Mouse (Mus musculus): ENCODE measurements around the gene Stra6l. TPM values are rescaled to one million over a fixed set of nuclear protein-coding genes. Genes with fewer than 3 reads are reported as not detected.

Stra6l gene
- total RNA-seq, 2 experiments from 2014 or later, result not detected

DNA sequence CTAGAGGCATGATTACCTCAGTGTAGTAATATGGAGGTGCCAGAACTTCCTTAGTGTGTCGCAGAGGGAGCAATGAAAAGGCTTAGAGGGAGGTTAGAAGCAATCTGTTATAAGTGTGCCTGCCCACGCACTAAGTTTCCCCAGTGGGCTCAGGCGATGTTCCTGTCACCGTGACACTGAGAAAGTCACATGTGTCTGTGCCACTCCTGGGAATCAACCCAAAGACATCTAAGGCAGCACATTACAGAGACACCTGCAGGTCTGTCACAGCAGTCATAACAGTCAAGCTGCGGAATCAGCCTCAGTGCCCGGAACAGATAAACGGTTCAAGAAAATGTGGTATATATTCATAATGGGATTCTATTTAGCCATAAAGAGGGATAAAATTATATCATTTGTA lies 16.5 kb upstream of the Stra6l start:
- intact Hi-C loops (cut with DNase I), result no loop called here

DNA sequence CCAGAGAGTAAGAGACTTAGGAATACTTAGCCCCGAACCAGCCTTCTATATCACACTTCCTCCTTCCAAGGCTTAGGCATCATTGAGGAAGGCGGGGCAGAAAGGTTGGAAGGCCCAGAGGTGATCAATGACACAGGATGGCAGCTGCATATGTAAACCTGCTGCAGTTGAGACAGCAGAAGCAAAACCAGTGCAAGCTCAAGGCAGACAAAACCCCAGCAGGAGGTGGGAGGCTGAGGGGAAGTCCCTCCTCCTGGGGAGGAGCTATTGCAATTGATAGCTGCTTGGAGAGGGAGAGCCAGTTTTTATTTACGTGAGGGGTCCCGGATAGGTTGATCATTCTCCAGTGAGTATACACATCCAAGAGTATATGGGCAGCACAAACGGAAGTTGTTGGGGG lies 15.0 kb upstream of the Stra6l start:
- DNase-seq (ENCODE audit: low spot score), result no peak
- intact Hi-C loops (cut with DNase I), result no loop called here

More for the DNA sequence above, 16.5 kb upstream of the Stra6l start:
- no peak for DNase-seq (ENCODE audit: low spot score)

DNA sequence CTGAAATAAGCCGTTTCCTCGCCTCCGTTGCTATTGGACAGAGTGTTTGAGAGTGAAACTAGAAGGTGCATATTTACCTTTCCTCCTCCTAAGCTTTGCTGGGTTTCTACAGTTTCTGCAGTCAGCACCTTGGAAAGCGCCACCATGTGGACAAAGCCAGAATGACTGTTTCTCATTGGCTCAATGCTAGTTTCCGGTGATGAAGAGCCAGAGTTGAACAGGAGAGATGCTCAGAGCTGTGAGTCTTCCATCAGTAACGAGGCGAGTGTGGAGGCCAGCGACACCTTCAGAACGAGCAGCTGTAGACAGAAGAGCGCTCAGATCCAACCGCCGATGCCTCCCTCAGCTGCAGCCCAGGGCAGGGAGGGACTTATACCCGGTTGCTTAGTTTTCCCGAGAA lies 4.1 kb upstream of the Stra6l start:
- no peak for DNase-seq (ENCODE audit: low spot score)
- intact Hi-C loops (cut with DNase I), result no loop called here

DNA sequence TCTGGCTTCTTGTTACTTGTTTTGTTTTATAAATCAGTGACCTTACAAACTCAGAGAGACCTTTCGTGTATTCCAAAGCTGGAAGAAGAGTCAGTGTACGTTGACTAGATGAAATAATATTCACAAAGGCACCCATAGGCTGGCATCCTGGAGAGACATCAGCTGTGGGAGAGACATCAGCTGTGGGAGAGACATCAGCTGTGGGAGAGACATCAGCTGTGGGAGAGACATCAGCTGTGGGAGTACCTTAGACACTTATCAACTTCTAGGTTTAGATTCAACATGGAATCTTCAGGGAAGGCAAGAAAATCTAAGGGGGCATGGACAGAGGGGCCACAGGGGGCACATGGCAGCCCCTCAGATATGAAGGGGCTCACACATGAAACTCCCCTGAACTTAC lies 2.2 kb upstream of the Stra6l start:
- no peak for DNase-seq (ENCODE audit: low spot score)
- intact Hi-C loops (cut with DNase I), result no loop called here

DNA sequence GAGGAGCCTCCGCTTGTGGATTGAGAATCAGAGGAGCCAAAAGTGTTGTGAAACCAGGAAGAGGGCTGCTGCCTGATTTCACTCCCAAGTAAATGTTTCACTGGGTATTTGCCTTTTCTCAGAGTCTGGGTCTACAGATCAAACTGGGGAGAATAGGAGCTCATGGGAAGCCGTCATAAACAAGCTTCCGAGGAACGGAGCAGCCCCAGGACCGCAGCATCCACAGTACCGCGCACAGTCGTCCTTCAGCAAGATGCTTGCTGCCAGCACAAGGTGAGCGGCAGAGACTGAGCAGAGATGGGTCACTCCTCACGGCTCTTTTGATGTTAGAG lies 327 bp downstream of the Stra6l start:
- no peak for DNase-seq (ENCODE audit: low spot score)
- intact Hi-C loops (cut with DNase I), result no loop called here

DNA sequence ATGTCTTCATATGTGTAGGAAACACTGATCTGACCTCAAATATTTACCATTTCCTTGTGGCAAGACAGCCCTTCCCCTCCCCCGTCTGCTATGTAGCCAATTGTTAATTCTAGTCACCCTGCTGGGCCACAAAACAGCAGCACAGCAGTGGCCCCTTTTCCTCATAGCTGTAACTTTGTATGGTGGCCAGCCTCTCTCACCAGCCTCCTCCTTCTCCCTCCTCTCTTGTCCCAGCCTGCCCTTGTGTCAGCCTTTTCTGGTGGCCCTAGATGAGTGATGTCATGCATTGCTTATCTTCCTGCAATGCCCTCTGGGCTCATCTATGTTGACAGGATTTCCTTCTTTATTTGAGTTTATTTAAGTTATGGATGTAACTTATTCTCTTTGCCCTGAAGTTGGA lies 955 bp downstream of the Stra6l start:
- intact Hi-C loops (cut with DNase I), result no loop called here

DNA sequence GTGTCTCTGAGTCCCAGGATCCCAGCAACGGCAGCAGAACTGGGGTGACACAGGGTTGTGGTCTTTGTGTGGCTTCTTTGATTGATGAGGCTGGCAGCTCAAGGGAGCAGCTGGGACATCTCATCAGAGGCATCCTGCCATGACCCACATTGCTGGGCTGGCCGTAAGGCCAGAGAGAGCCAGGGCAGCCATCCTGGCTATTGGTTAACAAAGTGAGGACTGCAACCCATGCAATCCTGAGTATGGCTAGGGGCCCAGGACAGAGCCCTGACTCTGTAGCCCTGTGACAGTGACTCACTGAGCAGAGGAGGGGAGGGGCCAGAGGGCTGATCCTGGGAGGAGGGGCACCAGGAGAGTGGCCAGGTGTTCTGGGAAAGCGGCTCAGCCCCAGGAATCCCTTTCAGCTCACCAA lies 3.2 kb downstream of the Stra6l start:
- intact Hi-C loops (cut with DNase I), result loop anchor here (5.0 kb wide), 2 partner anchors 64 to 754 kb away; no protein-coding TSS in a partner anchor
- no peak for DNase-seq (ENCODE audit: low spot score)

More for the DNA sequence above, 955 bp downstream of the Stra6l start:
- no peak for DNase-seq (ENCODE audit: low spot score)

DNA sequence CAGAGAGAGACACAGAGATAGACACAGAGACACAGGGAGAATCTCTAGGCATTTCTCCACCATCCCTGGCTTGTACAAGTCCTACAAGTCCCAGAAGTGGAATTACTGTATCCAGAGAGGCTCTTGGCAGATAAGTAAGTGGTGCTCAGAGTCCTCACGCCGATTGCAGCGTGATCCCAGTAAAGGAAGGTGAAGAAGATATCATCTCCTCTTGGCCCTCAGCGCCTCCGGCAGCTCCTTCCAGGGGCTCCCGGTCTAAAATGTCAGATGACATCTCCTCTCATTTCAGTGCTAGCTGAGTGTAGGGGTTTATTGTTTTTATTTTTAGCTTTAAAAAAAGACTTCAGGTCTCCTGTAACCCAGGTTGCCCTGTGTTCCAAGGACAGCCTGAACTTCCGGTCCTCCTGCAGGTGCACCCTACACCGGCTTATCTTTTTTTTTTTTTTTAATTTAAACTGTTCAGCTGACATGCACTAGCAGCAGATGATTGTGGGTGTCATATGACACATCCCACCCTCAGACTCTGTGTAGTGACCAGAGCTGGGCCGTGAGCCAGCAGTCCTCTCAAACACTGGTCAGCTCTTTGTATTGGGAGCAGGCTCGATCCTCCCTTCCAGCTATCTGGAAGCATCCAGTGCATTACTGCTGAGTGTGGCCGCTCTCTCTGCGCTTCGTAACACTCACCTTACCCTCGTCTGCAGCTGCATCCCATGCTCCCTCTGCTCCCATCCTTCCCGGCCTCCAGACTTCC lies 5.2 kb downstream of the Stra6l start:
- DNase-seq (ENCODE audit: low spot score), result no peak
- intact Hi-C loops (cut with DNase I), result loop anchor here (5.0 kb wide), 2 partner anchors 66 to 756 kb away; no protein-coding TSS in a partner anchor

DNA sequence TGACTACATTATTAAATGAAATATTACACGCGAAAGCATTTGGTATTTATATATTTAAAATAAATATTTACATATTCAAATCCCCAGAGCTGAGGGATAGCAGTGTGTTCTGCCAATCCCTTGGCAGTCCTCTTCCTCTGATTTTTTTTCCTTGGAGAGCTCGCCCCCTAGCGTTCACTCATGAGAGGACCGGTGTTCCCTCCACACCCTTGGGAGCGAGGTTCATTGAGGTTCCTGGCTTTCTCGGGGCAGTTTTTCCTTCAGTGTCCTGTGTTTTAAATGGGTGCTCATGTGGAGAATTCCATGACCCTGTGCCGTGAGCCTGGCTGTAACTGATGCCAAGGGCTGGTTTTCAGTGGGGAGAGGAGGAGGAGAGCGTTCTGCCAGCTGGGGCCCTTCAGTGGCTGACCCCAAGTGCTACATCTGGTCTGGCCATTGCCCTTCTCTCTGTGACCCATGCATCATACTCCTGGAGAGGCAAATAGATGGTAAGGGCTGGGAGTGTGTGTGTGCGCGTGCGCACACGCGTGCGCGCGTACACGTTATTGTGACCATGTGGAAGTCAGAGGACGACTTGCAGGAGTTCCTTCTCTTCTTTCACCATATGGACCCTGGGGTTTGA lies 7.5 kb downstream of the Stra6l start:
- intact Hi-C loops (cut with DNase I), result loop anchor here (1.0 to 5.0 kb wide), 2 partner anchors 437 to 569 kb away; no protein-coding TSS in a partner anchor
- peak; percentile 13 for DNase-seq (ENCODE audit: low spot score)

DNA sequence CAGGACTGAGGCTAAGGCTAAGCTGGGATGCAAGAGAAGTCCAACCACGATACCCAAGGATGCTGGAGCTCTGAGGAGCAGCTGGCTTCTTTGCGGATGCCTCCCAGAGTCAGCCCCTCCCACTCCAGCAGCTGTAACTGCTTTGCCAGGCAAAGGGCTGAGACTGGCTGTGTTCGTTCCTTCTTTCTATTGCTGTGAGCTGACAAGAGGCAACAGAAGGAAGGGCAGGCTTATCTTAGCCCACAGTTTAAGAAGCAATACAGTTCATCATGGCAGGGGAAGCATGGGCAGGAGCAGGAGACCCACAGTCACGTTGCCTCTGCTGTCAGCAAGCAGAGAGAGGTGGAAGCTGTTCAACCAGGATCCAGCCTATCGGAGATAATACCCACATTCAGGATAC lies 12.7 kb downstream of the Stra6l start:
- intact Hi-C loops (cut with DNase I), result no loop called here
- DNase-seq (ENCODE audit: low spot score), result no peak

DNA sequence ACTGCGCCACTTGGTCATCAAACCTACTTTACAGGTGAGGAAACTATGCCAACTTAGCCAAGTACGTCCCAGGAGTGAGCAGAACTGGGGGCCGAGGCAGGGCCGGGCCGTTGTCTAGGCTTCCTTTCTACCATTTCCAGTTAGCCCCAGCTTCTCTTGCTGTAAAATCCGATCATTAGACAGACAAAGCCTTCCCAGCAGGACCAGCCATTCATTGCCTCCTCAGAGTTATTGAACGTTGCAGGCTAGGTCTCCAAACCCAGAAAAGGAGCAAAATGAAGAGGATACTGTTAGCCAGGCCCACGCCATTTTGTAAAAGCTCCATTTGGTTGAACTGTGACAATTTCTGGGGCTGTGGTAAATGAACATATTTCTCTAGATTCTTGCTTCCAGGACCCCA lies 19.0 kb downstream of the Stra6l start:
- intact Hi-C loops (cut with DNase I), result no loop called here
- DNase-seq (ENCODE audit: low spot score), result no peak

DNA sequence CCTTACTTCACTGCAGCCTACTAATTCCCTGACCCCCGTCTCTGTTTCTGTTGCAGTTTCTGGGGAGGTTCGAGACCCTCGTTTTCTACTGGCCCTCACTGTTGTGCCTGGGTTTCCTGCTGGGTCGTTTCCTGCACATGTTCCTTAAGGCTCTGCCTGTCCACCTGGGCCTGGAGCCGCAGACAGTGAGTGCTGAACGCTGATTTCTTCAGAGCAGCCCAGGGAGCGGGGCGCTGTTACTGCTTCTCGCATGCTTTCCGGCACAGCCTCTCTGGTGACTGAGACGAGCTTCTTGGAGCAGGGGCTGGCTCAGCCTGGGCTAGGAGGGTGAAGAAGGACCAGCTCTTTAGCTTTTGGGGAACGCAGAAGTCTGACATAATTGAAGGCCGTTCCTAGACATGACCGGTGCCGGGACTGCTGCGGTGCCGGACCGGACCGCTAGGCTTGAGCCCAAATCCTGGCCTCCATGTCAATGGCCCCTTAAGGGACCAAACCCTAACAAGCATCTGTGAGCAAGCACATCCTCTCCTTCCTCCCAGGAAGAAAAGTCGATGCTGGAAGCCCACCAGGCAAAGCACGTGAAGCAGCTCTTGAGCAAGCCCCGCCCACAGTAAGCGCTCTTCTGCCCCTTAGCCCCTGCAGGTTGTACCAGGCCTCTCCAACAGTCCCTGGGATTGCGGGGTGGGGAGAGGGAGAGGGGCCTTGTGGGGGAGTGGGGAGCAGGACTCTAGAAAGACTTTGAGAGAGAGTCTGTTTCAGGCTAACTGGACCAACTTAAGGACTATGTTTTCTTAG lies 20.8 kb downstream of the Stra6l start:
- intact Hi-C loops (cut with DNase I), result no loop called here
- no peak for DNase-seq (ENCODE audit: low spot score)

DNA sequence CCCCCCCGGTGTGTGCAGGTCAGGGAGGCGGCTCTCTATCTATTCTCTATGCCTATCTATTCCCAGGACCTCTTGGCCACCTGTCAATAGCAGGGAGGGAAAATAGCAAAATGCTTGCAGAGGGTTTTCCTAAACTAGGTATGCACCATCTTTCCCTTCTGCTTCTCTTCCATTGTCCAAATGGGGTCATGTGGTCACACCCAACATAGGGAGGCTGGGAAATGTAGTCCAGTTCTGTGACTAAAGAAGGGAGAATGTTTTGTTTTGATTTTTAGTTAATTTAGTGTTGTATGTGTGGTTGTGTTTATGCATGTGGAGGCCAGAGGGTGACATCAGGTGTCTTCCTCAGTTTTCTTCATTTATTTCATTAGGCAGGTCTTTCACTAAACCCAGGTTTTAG lies 23.7 kb downstream of the Stra6l start:
- DNase-seq (ENCODE audit: low spot score), result no peak
- intact Hi-C loops (cut with DNase I), result no loop called here

DNA sequence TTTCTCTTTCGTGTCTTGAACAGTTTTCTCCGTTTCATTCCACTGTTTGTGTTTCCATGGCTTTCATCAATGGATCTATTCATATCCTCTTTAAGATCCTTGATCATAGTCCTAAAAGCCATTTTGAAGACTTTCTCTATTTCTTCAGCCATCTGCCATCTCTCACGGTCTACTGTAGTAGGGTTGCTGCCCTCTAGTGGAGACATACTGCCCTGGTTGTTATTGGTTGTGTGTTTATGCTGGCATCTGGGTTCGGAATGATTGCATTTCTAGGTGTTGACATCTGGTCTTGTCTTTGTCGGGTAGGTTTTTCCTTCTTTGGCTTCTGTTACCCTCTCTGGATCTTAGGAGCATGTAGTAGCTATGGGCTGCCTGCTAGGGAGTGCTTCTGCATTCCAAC lies 30.5 kb downstream of the Stra6l start:
- intact Hi-C loops (cut with DNase I), result no loop called here
- no peak for DNase-seq (ENCODE audit: low spot score)

DNA sequence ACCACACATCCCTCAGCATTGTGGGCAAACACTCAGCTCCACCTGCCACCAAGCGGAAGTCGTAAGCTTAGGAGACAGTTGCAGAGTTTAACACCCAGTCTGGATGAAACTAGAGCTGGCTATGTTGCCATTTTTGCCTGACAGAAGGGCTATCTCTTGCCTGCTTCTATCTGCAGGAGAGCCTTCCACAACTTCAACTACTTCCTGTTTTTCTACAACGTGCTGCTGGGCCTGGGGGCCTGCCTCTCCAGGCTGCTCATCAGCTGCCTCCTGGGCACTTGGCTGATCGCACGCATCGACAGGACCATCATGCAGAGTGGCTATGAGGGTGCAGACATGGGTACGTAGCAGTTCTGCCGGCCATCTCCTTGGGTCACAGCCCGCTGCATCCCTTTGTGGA lies 34.1 kb downstream of the Stra6l start:
- intact Hi-C loops (cut with DNase I), result no loop called here
- no peak for DNase-seq (ENCODE audit: low spot score)

DNA sequence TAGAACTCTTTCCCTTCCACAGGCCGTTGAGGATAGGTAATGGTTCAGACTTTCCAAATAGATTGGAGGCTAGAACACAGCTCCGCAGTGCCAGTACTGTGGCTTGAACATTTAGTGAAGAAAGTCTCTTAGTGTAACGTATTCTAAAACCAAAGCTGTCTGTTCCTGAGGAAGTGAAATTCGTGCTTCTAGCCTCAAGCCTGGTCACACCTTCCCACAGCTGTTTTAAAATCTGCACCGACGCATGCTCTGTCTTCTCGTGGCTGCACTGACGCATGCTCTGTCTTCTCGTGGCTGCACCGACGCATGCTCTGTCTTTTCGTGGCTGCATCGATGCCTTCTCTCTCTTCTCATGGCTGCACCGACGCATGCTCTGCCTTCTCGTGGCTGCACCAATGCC lies 34.8 kb downstream of the Stra6l start:
- DNase-seq (ENCODE audit: low spot score), result no peak
- intact Hi-C loops (cut with DNase I), result no loop called here

DNA sequence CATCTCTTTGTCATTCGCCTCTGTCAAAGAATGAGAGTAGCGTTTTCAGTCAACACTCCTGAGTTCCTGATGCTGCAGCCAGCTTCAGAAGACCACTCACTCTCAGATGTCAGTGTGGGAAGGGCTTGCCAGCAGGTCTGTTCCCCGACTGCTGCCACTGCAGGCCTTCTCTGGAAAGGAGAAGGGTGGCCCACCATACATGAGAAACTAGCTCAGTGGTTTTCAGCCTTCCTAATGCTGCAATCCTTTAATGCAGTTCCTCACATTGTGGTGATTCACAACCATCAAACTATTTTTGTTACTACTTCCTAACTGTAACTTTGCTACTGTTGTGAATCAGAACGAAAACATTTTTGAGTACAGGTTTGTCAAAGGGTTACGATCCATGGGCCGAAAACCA lies 41.0 kb downstream of the Stra6l start:
- intact Hi-C loops (cut with DNase I), result no loop called here
- DNase-seq (ENCODE audit: low spot score), result no peak

DNA sequence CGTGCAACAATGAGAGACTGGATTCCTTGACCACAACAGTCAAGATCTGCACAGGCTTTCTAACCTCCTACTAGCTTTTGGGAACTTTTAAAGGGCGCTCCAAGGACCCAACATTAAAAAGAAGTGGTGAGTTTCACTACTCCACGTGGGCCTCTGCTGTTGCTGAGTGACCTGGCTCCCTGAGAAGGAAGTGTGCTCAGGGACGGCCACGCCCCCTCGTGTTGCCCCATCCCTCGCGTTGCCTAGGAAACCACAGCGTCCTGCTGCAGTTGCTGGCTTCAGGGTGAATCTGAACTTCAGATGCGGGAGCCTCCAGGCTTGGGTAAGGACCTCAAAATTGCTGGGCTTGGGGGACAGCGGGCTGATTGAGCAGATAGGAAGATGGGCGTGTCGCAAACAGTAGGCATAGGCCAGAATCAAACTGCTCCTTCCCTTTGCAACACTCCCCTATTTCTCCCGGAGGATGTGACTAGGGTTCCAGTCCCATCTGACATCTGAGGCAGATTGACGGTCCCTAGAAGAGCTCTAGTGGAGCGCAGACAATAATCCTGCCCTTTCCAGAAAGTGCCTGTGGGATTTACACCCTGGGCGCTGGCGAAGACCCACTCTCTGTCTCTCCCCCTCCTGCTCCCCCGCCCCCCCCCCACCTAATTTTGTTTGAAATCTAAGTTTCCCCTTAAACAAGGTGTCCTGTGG lies 41.8 kb downstream of the Stra6l start, which contains the start of gene Ccdc180:
Gene Ccdc180, plus strand, starts transcription at position 238 of the 696 bp plus-strand sequence.
- DNase-seq (ENCODE audit: low spot score), result no peak

DNA sequence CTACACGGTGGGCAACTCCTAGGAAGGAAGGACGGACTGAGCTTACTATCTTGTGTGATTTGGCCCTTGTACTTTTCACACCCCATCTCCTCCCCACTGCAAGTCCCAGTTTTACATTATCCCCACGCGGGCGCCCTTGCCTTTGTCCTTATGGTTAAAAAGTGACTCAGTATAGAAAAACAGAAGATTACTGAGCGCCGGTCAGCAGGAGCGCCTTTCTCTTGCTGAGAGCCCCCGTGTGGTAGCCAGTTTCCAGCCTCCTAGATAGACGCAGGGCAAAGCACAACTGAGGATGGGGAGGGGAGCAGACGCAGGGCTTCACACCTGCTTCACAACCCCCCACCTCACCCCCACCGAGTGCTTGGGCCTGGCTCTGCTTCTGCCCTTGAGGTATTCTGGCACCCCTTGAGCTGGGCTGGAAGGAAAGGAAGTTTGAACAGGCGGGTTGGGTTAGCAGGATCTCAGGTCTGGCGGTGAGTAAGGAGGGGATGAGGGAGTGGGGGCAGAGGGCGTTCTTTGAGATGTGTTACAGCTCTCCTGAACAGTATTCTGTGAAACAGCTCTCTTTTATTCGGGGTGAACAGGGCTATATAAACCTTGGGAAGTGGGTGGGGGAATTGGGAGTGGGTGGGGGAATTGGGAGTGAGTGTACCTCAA lies 48.1 kb downstream of the Stra6l start:
- intact Hi-C loops (cut with DNase I), result no loop called here
- no peak for DNase-seq (ENCODE audit: low spot score)

More for the DNA sequence above, 41.8 kb downstream of the Stra6l start, which contains the start of gene Ccdc180:
- intact Hi-C loops (cut with DNase I), result no loop called here

DNA sequence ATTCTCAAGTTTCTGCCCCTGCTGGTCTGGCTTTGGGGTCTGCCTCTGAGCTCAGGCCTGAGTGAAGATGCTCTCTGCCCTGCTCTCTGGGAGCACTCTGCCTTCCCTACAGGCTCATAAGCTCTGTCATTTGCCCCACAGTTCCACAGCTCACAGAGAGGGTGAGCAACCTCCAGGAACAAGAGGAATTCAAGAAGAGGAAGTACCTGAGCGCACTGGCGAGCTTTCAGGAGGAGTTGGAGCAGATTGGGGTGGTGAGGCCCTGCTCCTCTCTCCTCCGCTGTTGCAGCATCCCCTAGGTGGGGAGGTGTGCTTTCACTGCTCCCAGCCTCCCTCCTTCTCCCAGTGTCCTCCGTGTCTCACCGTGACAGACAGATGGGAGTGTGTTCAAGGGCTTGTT lies 49.9 kb downstream of the Stra6l start:
- DNase-seq (ENCODE audit: low spot score), result no peak
- intact Hi-C loops (cut with DNase I), result no loop called here

Measured in heart, postnatal 25 days (tissue).